Mouse (Mus musculus): ENCODE data around the gene Foxq1. TPM values are rescaled to one million over a fixed set of nuclear protein-coding genes. Genes with fewer than 3 reads are reported as not detected.

Foxq1 gene
- total RNA-seq, 2 experiments from 2014 or later: 4.1 to 4.4 TPM

GRCm38 (mm10) chr13:31567617-31568294 is 11.8 kb downstream of the Foxq1 start:
- DNase-seq (ENCODE audit: low spot score in 2 of 2): no peak

- DNase-seq (ENCODE audit: low spot score in 2 of 2): no peak
These were observed 17.0 kb downstream of the Foxq1 start for GRCm38 (mm10) chr13:31572806-31573508.

- DNase-seq (ENCODE audit: low spot score in 2 of 2): no peak
These were observed 18.7 kb downstream of the Foxq1 start for GRCm38 (mm10) chr13:31574627-31575026.

GRCm38 (mm10) chr13:31576696-31577095 is 20.8 kb downstream of the Foxq1 start:
- DNase-seq (ENCODE audit: low spot score in 2 of 2): no peak

- DNase-seq (ENCODE audit: low spot score in 2 of 2): no peak
These were observed 21.6 kb downstream of the Foxq1 start for GRCm38 (mm10) chr13:31577576-31577975.

- no peak for DNase-seq (ENCODE audit: low spot score in 2 of 2)
These were observed 22.5 kb downstream of the Foxq1 start for GRCm38 (mm10) chr13:31578389-31578788.

- no peak for DNase-seq (ENCODE audit: low spot score in 2 of 2)
These were observed 23.9 kb downstream of the Foxq1 start for GRCm38 (mm10) chr13:31579866-31580265.

- no peak for DNase-seq (ENCODE audit: low spot score in 2 of 2)
These were observed 31.4 kb downstream of the Foxq1 start for GRCm38 (mm10) chr13:31587341-31587740.

- no peak for DNase-seq (ENCODE audit: low spot score in 2 of 2)
These were observed 43.6 kb downstream of the Foxq1 start for GRCm38 (mm10) chr13:31599576-31599975.

- DNase-seq (ENCODE audit: low spot score in 2 of 2): no peak
These were observed 48.0 kb downstream of the Foxq1 start for GRCm38 (mm10) chr13:31603964-31604363.

Other genes with a start within 250 kb of the Foxq1 start
- 1 to 10 TPM; 1.2 TPM for gene A530084C06Rik, start 3.2 kb downstream of the Foxq1 start, total RNA-seq (2021)
- gene Foxf2, start 69.7 kb downstream of the Foxq1 start, total RNA-seq (2021): 10 to 100 TPM in 1 of 2 experiments, 1 to 10 TPM in 1; 9.9 to 10.6 TPM